Mouse (Mus musculus) ovary, postnatal 14 days (tissue): ENCODE results near the gene Slc9b2.

Source experiments
- DNase-seq: peaks from one replicate; pipeline ENCODE4 v3.0.0; 2022; ENCODE audit warnings: low spot score

Slc9b2 gene

GRCm38 (mm10) chr3:135313727-135314126 lies 6.2 kb downstream of the Slc9b2 start:
- DNase-seq, result no peak

- DNase-seq, result no peak
These were observed 7.3 kb downstream of the Slc9b2 start for GRCm38 (mm10) chr3:135314811-135315210.

- no peak for DNase-seq
These were observed 8.4 kb downstream of the Slc9b2 start for GRCm38 (mm10) chr3:135315720-135316425.

GRCm38 (mm10) chr3:135318331-135318730 lies 10.8 kb downstream of the Slc9b2 start:
- DNase-seq, result no peak

GRCm38 (mm10) chr3:135324354-135324753 lies 16.9 kb downstream of the Slc9b2 start:
- no peak for DNase-seq

GRCm38 (mm10) chr3:135327176-135327575 lies 19.7 kb downstream of the Slc9b2 start:
- DNase-seq, result no peak

- no peak for DNase-seq
These were observed 20.1 kb downstream of the Slc9b2 start for GRCm38 (mm10) chr3:135327601-135328000.

GRCm38 (mm10) chr3:135328560-135328959 lies 21.1 kb downstream of the Slc9b2 start:
- DNase-seq, result peak; percentile 18

- no peak for DNase-seq
These were observed 25.2 kb downstream of the Slc9b2 start for GRCm38 (mm10) chr3:135332691-135333090.

- no peak for DNase-seq
These were observed 26.3 kb downstream of the Slc9b2 start for GRCm38 (mm10) chr3:135333763-135334162.

- no peak for DNase-seq
These were observed 40.3 kb downstream of the Slc9b2 start, which contains the start of gene Slc9b1 for GRCm38 (mm10) chr3:135347739-135348264. TSS of gene Slc9b1 (plus strand) at chr3:135348029.

- no peak for DNase-seq
These were observed 41.5 kb downstream of the Slc9b2 start for GRCm38 (mm10) chr3:135349022-135349421.

- no peak for DNase-seq
These were observed 44.4 kb downstream of the Slc9b2 start for GRCm38 (mm10) chr3:135351857-135352256.

- DNase-seq, result no peak
These were observed 49.9 kb downstream of the Slc9b2 start for GRCm38 (mm10) chr3:135357394-135357793.

- no peak for DNase-seq
These were observed 68.3 kb downstream of the Slc9b2 start for GRCm38 (mm10) chr3:135375836-135376235.

GRCm38 (mm10) chr3:135377445-135377844 lies 69.9 kb downstream of the Slc9b2 start:
- DNase-seq, result no peak

- DNase-seq, result no peak
These were observed 72.4 kb downstream of the Slc9b2 start for GRCm38 (mm10) chr3:135379868-135380267.

- no peak for DNase-seq
These were observed 85.7 kb downstream of the Slc9b2 start for GRCm38 (mm10) chr3:135393186-135393585.
